In the genomic region with DNA sequence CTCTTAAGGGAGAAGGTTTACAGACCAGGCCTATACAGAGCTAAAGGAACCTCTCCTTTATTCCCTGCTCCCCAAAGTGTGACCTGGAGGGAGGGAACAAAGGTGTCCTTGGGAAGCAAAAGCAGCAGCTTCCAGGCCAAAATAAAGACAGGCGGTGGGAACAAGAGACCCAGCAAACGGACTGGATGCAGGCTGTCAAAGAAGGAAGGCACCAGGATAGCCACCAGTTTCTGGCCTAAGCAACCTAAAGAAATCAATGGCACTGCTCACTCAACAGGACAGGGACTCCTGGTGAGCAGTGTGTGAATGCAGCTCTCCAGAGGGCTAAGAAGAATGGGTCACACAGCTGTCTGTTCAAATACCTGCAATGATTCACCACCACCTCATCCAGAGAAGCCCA, we compare ENCODE assay signal across 11 mouse cellular contexts. TPM values are rescaled to one million over a fixed set of nuclear protein-coding genes. Genes with fewer than 3 reads are reported as not detected.
DNase-seq lines count a peak whose midpoint lies in the region; ATAC-seq lines count a peak whose summit lies in the region.
"Had no signal": no experiment of that assay in that cellular context is flagged by ENCODE, and none has a peak within 500 bp of the region (broad histone marks: within the 10 kb centered on the region; RNA-seq: fewer than 3 reads in every experiment).

No protein-coding gene starts in this region.

- peak overlapping the region; percentile 79; the same call in 1 of the 2 replicates for H3K4me2 ChIP-seq in kidney, embryonic 16.5 days (replicated peaks; ENCODE audit: low read depth, low read length)
- peak overlapping the region; percentile 84; the same call in 1 of the 2 replicates for H3K4me2 ChIP-seq in embryonic facial prominence, embryonic 13.5 days
- peak overlapping the region; percentile 82 for H3K4me2 ChIP-seq in hindbrain, embryonic 14.5 days (replicated peaks)
- H3K4me2 ChIP-seq in midbrain, embryonic 15.5 days, result peak overlapping the region; percentile 63

- WGBS in kidney, embryonic 16.5 days, result 43% methylated on average over 2 of the region's 2 CpGs
- WGBS in embryonic facial prominence, embryonic 13.5 days, result 73% methylated on average over 2 of the region's 2 CpGs
- 50% methylated on average over 2 of the region's 2 CpGs for whole genome bisulfite sequencing in hindbrain, embryonic 14.5 days
- 52% methylated on average over 2 of the region's 2 CpGs for WGBS in midbrain, embryonic 15.5 days

- H3K4me1 ChIP-seq in kidney, embryonic 16.5 days (ENCODE audit: insufficient read depth, low read length), result peaks cover 19% of the 10 kb centered on the region
- H3K4me1 ChIP-seq in embryonic facial prominence, embryonic 13.5 days, result peaks cover 24% of the 10 kb centered on the region
- peaks cover 18% of the 10 kb centered on the region for H3K4me1 ChIP-seq in hindbrain, embryonic 14.5 days (replicated peaks; ENCODE audit: control insufficient read depth, insufficient read depth, low read length)
- peaks cover 35% of the 10 kb centered on the region for H3K4me1 ChIP-seq in midbrain, embryonic 15.5 days

- no peaks in the 10 kb centered on the region for H3K9me3 ChIP-seq in kidney, embryonic 16.5 days (ENCODE audit: low read length)
- H3K9me3 ChIP-seq in embryonic facial prominence, embryonic 13.5 days, result no peaks in the 10 kb centered on the region
- H3K9me3 ChIP-seq in hindbrain, embryonic 14.5 days (ENCODE audit: control insufficient read depth, low read length), result no peaks in the 10 kb centered on the region
- no peaks in the 10 kb centered on the region for H3K9me3 ChIP-seq in midbrain, embryonic 15.5 days
- H3K9me3 ChIP-seq: G1E had no signal

- no peak for DNase-seq in kidney, adult 11 months
- no peak for DNase-seq in hindbrain, embryonic 14.5 days (ENCODE audit: low spot score)
- no peak for DNase-seq in frontal cortex, adult 2 months (ENCODE audit: extremely low spot score in 1 of 2, low spot score in 1 of 2)
- DNase-seq: adrenal gland, adult 2 months; cerebellum, adult 9-10 months had no signal

- no peak overlapping the region for H3K9ac ChIP-seq in kidney, embryonic 16.5 days (replicated peaks; ENCODE audit: low read length)
- no peak overlapping the region for H3K9ac ChIP-seq in embryonic facial prominence, embryonic 13.5 days
- 0 out of 2 replicates have a peak overlapping the region, but pooled peaks have one; percentile 81 for H3K9ac ChIP-seq in hindbrain, embryonic 14.5 days
- H3K9ac ChIP-seq in midbrain, embryonic 15.5 days, result no peak overlapping the region

- H3K4me3 ChIP-seq in kidney, embryonic 16.5 days (ENCODE audit: low read length), result peak overlapping the region; percentile 81; the same call in 1 of the 2 replicates
- H3K4me3 ChIP-seq in embryonic facial prominence, embryonic 13.5 days, result no peak overlapping the region
- no peak overlapping the region for H3K4me3 ChIP-seq in hindbrain, embryonic 14.5 days (replicated peaks; ENCODE audit: low read length)
- 0 out of 2 replicates have a peak overlapping the region, but pooled peaks have one; percentile 93 for H3K4me3 ChIP-seq in midbrain, embryonic 15.5 days

- no peak overlapping the region for H3K27ac ChIP-seq in kidney, embryonic 16.5 days (ENCODE audit: low read length)
- H3K27ac ChIP-seq in embryonic facial prominence, embryonic 13.5 days, result no peak overlapping the region
- H3K27ac ChIP-seq in hindbrain, embryonic 14.5 days, result no peak overlapping the region
- H3K27ac ChIP-seq in midbrain, embryonic 15.5 days, result no peak overlapping the region
- H3K27ac ChIP-seq: macrophage had no signal

- ATAC-seq in kidney, embryonic 16.5 days (ENCODE audit: low FRiP score, low TSS enrichment), result no peak
- ATAC-seq in embryonic facial prominence, embryonic 13.5 days (ENCODE audit: insufficient number of reproducible peaks, insufficient read depth, low FRiP score, low TSS enrichment, low read depth), result no peak
- ATAC-seq in hindbrain, embryonic 14.5 days (ENCODE audit: low FRiP score), result no peak
- no peak for ATAC-seq in midbrain, embryonic 15.5 days (replicated peaks)
- ATAC-seq in inflammation-experienced regulatory T-cells, adult 6 months, result no peak

- H3K36me3 ChIP-seq in kidney, embryonic 16.5 days (ENCODE audit: insufficient read depth, low read length), result no peaks in the 10 kb centered on the region
- no peaks in the 10 kb centered on the region for H3K36me3 ChIP-seq in embryonic facial prominence, embryonic 13.5 days
- H3K36me3 ChIP-seq in hindbrain, embryonic 14.5 days (replicated peaks; ENCODE audit: control insufficient read depth, insufficient read depth), result no peaks in the 10 kb centered on the region
- H3K36me3 ChIP-seq in midbrain, embryonic 15.5 days (replicated peaks), result no peaks in the 10 kb centered on the region

- no peaks in the 10 kb centered on the region for H3K27me3 ChIP-seq in kidney, embryonic 16.5 days (ENCODE audit: insufficient read depth, low read length)
- H3K27me3 ChIP-seq in embryonic facial prominence, embryonic 13.5 days, result no peaks in the 10 kb centered on the region
- H3K27me3 ChIP-seq in hindbrain, embryonic 14.5 days (ENCODE audit: control insufficient read depth, insufficient read depth, low read length), result no peaks in the 10 kb centered on the region
- no peaks in the 10 kb centered on the region for H3K27me3 ChIP-seq in midbrain, embryonic 15.5 days (replicated peaks)

RNA-seq across cellular contexts. Expression of a gene that starts 1.8 kb away (rescaled TPM):
- polyA plus RNA-seq in kidney, embryonic 16.5 days (2015; fragmentation: Nextera tagmentation; extraction: Ambion mirVana), result 19.8 and 19.9 TPM in 2 replicates
- 22.8 and 26.4 TPM in 2 replicates for polyA plus RNA-seq in embryonic facial prominence, embryonic 13.5 days (2015; fragmentation: Nextera tagmentation; extraction: Ambion mirVana)
- polyA plus RNA-seq in hindbrain, embryonic 14.5 days (2014; fragmentation: Nextera tagmentation; extraction: Ambion mirVana), result 47.9 and 51.8 TPM in 2 replicates
- polyA plus RNA-seq in midbrain, embryonic 15.5 days (2015; fragmentation: Nextera tagmentation; extraction: Ambion mirVana), result 36.5 and 40.1 TPM in 2 replicates
- 10 to 100 TPM; 11.1 to 28.4 (median 20.2) TPM for polyA plus RNA-seq in inflammation-experienced regulatory T-cells, adult 6 months (2017; shearing (Covaris generic))
- polyA plus RNA-seq in frontal cortex, adult 2 months (2012; rRNA removed), result 106 and 119 TPM in 2 replicates

Comparison
In these comparisons a context has a peak if more than half of its experiments do, and no peak if none do; other contexts are left out.
1. H3K4me3 ChIP-seq: peak in kidney, embryonic 16.5 days (single experiment) and midbrain, embryonic 15.5 days (single experiment); none in embryonic facial prominence, embryonic 13.5 days (single experiment) and hindbrain, embryonic 14.5 days (single experiment).
2. Peak in every context shown above with its lines, with median percentiles within 50 percentile points of each other: H3K4me2 ChIP-seq.